Mouse (Mus musculus) hindbrain, postnatal 0 days (tissue): ENCODE measurements around the gene Tmem165. TPM values are rescaled to one million over a fixed set of nuclear protein-coding genes. Genes with fewer than 3 reads are reported as not detected.

ENCODE experiments used
- ATAC-seq: fragments of 200-750 bp; cut with Nextera tagmentation; 2 replicates; pipeline ENCODE4 v1.8.0; 2017; ENCODE audit warnings: mild to moderate bottlenecking, moderate TSS enrichment, moderate library complexity
- DNase-seq: peaks from one replicate; pipeline ENCODE4 v3.0.0-alpha.2; 2015; ENCODE audit warnings: low spot score
- H3K27ac ChIP-seq: fragments of 300-500 bp; sonication (generic); 2 replicates; pipeline ENCODE4 v1.5.1; 2014; ENCODE audit warnings: mild to moderate bottlenecking
- H3K27me3 ChIP-seq: fragments of 300-500 bp; sonication (generic); 2 replicates; pipeline ENCODE4 v1.6.1; 2014; ENCODE audit warnings: low read length, mixed read lengths; ENCODE audit not compliant: insufficient read depth
- H3K36me3 ChIP-seq: fragments of 300-500 bp; sonication (generic); 2 replicates; pipeline ENCODE4 v1.6.1; 2014; ENCODE audit warnings: low read length, mixed read lengths; ENCODE audit not compliant: insufficient read depth
- H3K4me1 ChIP-seq: fragments of 300-500 bp; sonication (generic); 2 replicates; pipeline ENCODE4 v1.6.1; 2014; ENCODE audit warnings: antibody characterized with exemption, low read length, mixed read lengths; ENCODE audit not compliant: insufficient read depth
- H3K4me2 ChIP-seq: fragments of 300-500 bp; sonication (generic); 2 replicates; pipeline ENCODE4 v1.6.1; 2014; ENCODE audit warnings: low read depth, mild to moderate bottlenecking, low read length, moderate library complexity, mixed read lengths
- H3K4me3 ChIP-seq: fragments of 300-500 bp; sonication (generic); 2 replicates; pipeline ENCODE4 v1.5.1; 2014; ENCODE audit warnings: low read length
- H3K9ac ChIP-seq: fragments of 300-500 bp; sonication (generic); replicated peaks from 2 replicates; pipeline ENCODE4 v1.6.1; 2014; ENCODE audit warnings: mild to moderate bottlenecking, low read length, moderate library complexity, mixed read lengths
- H3K9me3 ChIP-seq: fragments of 300-500 bp; sonication (generic); 2 replicates; pipeline ENCODE4 v1.6.1; 2016; ENCODE audit warnings: low read length, mixed read lengths
- CTCF ChIP-seq: IDR thresholded peaks from 2 replicates; pipeline ENCODE4 v1.5.1; 2016; ENCODE audit warnings: antibody characterized with exemption, control low read depth, low read depth
- WGBS: fragments of 180-500 bp; shearing (Covaris S2); extraction: QIAGEN DNeasy Blood & Tissue Kit; methylation state at CpG from one replicate; pipeline ENCODE4 v1.1.7; 2014; 5-methylcytosine and 5-hydroxymethylcytosine counted together
- polyA plus RNA-seq: library from polyadenylated mRNA; unstranded; fragments of >200 nt; fragmentation: Nextera tagmentation; extraction: Ambion mirVana; gene quantifications from 2 replicates; pipeline ENCODE4 v1.2.1, GENCODE M21; 2015
- total RNA-seq: library from RNA; depleted of rRNA; stranded (reverse); fragments of >200 nt; gene quantifications from 2 replicates; pipeline ENCODE4 v1.2.3, GENCODE M21; 2014

Gene Tmem165
- total and polyA plus RNA-seq, 2 experiments from 2014 or later: 49.4 to 68.0 TPM

DNA sequence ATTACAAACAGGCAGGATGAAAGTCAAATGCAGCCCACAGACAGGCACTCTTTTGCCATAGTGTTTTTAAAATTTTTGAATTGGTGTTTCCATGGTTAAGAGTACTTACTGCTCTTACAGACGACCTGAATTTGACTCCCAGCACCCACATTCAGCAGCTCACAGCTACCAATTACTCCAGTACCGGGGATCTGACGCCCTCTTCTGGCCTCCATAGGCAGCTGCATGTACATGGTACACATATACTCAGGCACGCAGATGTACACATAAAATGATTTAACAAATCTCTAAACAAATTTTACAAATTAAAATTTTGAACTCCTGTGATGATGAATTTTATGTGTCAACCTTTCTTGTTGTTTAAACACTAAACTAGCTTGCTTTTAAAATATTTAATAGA, 13.2 kb upstream of the Tmem165 start:
- Histone ChIP-seq H3K4me2 (no peak overlapping the region), H3K9me3 (no peaks in the 10 kb centered on the region), H3K9ac (no peak overlapping the region), H3K4me1 (no peaks in the 10 kb centered on the region), H3K27ac (no peak overlapping the region), H3K36me3 (no peaks in the 10 kb centered on the region), H3K27me3 (no peaks in the 10 kb centered on the region), H3K4me3 (no peak overlapping the region)
- no peak for TF ChIP-seq CTCF
- WGBS: 81% methylated on average over 4 of the region's 4 CpGs
- ATAC-seq: no peak
- DNase-seq: no peak

DNA sequence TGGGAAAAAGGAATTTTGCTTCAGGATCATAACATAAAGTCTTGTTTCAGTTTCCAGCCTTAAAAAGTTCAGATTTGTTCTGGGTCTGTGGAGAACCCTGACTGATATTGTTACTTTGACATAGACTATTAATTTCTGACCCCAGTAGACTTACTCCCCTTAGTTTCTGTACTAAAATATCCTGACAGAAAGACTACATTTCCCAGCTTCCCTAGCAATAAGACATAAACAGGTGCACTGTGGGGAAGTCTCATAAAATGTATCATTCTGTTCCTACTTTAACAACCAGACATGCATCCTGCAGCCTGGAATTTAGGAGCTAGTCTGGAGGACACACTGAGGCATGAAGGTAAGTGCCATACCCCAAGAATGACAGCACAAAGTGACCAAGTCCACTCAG, 12.6 kb upstream of the Tmem165 start:
- ATAC-seq (no peak), DNase-seq (no peak)
- Histone ChIP-seq H3K4me1 (no peaks in the 10 kb centered on the region), H3K9ac (no peak overlapping the region), H3K4me2 (no peak overlapping the region), H3K9me3 (no peaks in the 10 kb centered on the region), H3K27ac (no peak overlapping the region), H3K27me3 (no peaks in the 10 kb centered on the region), H3K36me3 (no peaks in the 10 kb centered on the region), H3K4me3 (no peak overlapping the region)
- TF ChIP-seq CTCF: no peak

DNA sequence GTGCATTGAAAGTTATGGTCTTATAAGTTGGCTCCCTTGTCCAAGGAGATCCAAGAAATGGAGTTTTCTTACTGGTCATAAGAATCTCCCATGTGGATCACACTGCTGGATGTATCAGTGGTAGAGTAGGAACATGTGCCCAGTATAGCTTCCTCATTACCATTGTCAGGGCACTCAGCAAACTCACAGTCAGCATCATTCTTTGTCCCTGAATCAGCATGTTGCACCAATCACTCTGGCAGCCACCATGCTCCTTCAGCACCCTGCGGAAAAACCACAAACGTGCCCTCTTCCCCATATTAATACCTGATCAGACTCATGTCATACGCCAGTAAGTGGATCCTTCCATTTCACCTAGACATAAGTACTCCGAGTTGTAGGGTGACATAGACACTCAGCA, 8.6 kb upstream of the Tmem165 start:
- Histone ChIP-seq H3K9ac (no peak overlapping the region), H3K27me3 (no peaks in the 10 kb centered on the region), H3K9me3 (no peaks in the 10 kb centered on the region), H3K4me1 (no peaks in the 10 kb centered on the region), H3K36me3 (no peaks in the 10 kb centered on the region), H3K4me3 (no peak overlapping the region), H3K4me2 (no peak overlapping the region), H3K27ac (no peak overlapping the region)
- TF ChIP-seq CTCF: no peak
- ATAC-seq: no peak
- 85% methylated on average over 4 of the region's 4 CpGs for WGBS
- DNase-seq: no peak

DNA sequence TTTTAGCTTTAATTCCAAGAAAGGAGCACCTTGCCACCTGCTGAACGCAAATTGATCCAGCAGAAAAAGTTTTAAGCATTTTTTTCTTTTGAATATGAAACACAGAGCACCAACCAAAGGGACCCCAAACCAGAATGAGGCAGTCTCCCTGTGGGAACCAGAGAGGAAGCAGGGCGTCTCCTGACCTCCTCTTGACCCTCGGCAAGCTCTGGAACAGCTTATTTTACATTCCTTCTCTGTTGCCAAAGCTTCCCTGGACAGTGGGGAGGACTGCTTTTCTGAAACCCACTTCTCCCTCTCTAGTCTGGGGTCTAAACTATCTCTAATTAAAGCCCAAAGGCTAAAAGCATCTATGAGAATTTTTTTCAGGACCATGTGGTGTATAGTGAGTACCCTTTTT, 7.3 kb upstream of the Tmem165 start:
- no peak overlapping the region for H3K27ac ChIP-seq

DNA sequence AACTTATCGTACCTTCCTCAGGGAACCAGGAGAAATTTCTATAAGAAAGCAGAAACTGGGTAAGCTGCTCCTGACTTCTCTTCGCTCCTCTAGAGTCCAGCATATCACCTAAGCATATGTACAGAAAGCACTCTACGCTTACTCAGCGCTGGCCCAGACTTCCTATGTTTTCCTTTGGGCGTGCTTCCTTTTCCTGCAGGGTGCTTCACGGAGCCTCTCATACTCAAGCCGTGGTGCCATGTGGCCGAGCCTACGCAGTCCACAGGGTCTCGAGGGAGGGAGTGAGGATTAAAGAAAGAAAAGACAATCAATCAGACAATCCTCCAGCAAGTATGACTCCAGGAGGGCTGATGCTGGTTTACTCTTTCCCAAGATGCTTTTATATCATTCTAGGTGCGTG, 6.8 kb upstream of the Tmem165 start:
- TF ChIP-seq CTCF: no peak
- H3K36me3 ChIP-seq: no peaks in the 10 kb centered on the region
- H3K4me2 ChIP-seq: no peak overlapping the region
- H3K27me3 ChIP-seq: no peaks in the 10 kb centered on the region
- WGBS: 68% methylated on average over 11 of the region's 11 CpGs
- no peak overlapping the region for H3K4me3 ChIP-seq
- H3K27ac ChIP-seq: no peak overlapping the region
- no peak overlapping the region for H3K9ac ChIP-seq
- H3K4me1 ChIP-seq: no peaks in the 10 kb centered on the region
- DNase-seq (no peak), ATAC-seq (no peak)
- H3K9me3 ChIP-seq: no peaks in the 10 kb centered on the region

More for the DNA sequence above, 7.3 kb upstream of the Tmem165 start:
- no peak for TF ChIP-seq CTCF
- Histone ChIP-seq H3K4me1 (no peaks in the 10 kb centered on the region), H3K9me3 (no peaks in the 10 kb centered on the region), H3K27me3 (no peaks in the 10 kb centered on the region), H3K36me3 (no peaks in the 10 kb centered on the region), H3K4me3 (no peak overlapping the region), H3K9ac (no peak overlapping the region), H3K4me2 (no peak overlapping the region)
- ATAC-seq (no peak), DNase-seq (no peak)
- WGBS: 44% methylated on average over 3 of the region's 3 CpGs

DNA sequence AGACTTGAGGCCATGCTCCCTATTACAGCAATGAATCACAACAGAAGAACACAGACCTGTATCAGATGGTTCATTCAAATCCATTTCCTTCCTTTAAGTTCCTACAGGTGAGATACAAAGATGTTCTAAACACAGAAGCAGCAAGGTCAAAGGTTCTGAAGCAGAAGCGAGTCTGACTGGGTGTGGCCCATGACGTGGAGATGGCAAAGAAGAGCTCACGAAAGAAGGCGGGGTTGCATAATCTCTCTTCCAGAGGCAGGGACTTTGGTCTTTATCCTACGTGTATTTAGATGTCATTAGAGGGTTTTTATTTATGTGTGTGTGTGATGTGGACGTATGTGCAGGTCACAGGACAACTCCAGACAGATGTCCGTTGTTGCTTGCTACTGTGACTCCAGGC, 6.0 kb upstream of the Tmem165 start:
- H3K27me3 ChIP-seq: no peaks in the 10 kb centered on the region
- no peaks in the 10 kb centered on the region for H3K9me3 ChIP-seq
- 85% methylated on average over 7 of the region's 7 CpGs for whole genome bisulfite sequencing
- H3K9ac ChIP-seq: no peak overlapping the region
- H3K36me3 ChIP-seq: no peaks in the 10 kb centered on the region
- no peak for TF ChIP-seq CTCF
- no peak overlapping the region for H3K4me3 ChIP-seq
- DNase-seq: no peak
- no peak overlapping the region for H3K4me2 ChIP-seq
- H3K27ac ChIP-seq: no peak overlapping the region
- H3K4me1 ChIP-seq: no peaks in the 10 kb centered on the region
- ATAC-seq: no peak

- no peak overlapping the region for H3K27ac ChIP-seq
- DNase-seq: no peak
- H3K9ac ChIP-seq: no peak overlapping the region
- no peak for TF ChIP-seq CTCF
- WGBS: 98% methylated on average over 5 of the region's 5 CpGs
- no peaks in the 10 kb centered on the region for H3K36me3 ChIP-seq
- no peaks in the 10 kb centered on the region for H3K27me3 ChIP-seq
- H3K4me1 ChIP-seq: 0 out of 2 replicates have a peak, but pooled peaks cover 5% of the 10 kb centered on the region
- ATAC-seq: no peak
- H3K4me2 ChIP-seq: no peak overlapping the region
- H3K9me3 ChIP-seq: no peaks in the 10 kb centered on the region
- no peak overlapping the region for H3K4me3 ChIP-seq
Observed at GRCm38 (mm10) chr5:76179171-76179570, 4.5 kb upstream of the Tmem165 start.

- no peak for ATAC-seq
- WGBS: 83% methylated on average over 5 of the region's 5 CpGs
Observed at GRCm38 (mm10) chr5:76179791-76180190, 3.9 kb upstream of the Tmem165 start.

More at GRCm38 (mm10) chr5:76179791-76180190, 3.9 kb upstream of the Tmem165 start:
- no peak overlapping the region for H3K27ac ChIP-seq
- no peak overlapping the region for H3K4me3 ChIP-seq
- no peak for DNase-seq
- no peaks in the 10 kb centered on the region for H3K9me3 ChIP-seq
- no peak overlapping the region for H3K4me2 ChIP-seq
- 0 out of 2 replicates have a peak, but pooled peaks cover 5% of the 10 kb centered on the region for H3K4me1 ChIP-seq
- no peaks in the 10 kb centered on the region for H3K36me3 ChIP-seq
- no peak overlapping the region for H3K9ac ChIP-seq
- no peaks in the 10 kb centered on the region for H3K27me3 ChIP-seq
- TF ChIP-seq CTCF: no peak
